Mouse (Mus musculus) lung, postnatal 25 days (tissue): ENCODE measurements at regions not wholly inside any gene's neighbourhood (a gene's known extent, or its start where the extent isn't known, plus 50 kb on each side); places are given as distances from the start of the nearest gene placed in this dataset.
A peak's percentile ranks its signal among the peaks of the same experiment; 100 is the strongest.
"Not testable (repeated sequence)": the region's sequence is repeated elsewhere in the genome, so short reads cannot be mapped to it uniquely, and the experiment has no call there.

Experiments
- DNase-seq: peaks from one replicate; pipeline ENCODE4 v3.0.0; 2022; ENCODE audit warnings: low spot score

GRCm38 (mm10) chr1:23034271-23034670 is 67.8 kb downstream of the 4933415F23Rik start:
- no peak for DNase-seq

- no peak for DNase-seq
Measured at GRCm38 (mm10) chr1:23023536-23023935, 78.5 kb downstream of the 4933415F23Rik start.

- DNase-seq = no peak
Measured at GRCm38 (mm10) chr1:23007784-23008490, 94.1 kb downstream of the 4933415F23Rik start.

GRCm38 (mm10) chr1:23004882-23005281 is 97.2 kb downstream of the 4933415F23Rik start:
- DNase-seq = no peak

GRCm38 (mm10) chr1:22996665-22997064 is 105.4 kb downstream of the 4933415F23Rik start:
- DNase-seq = no peak

GRCm38 (mm10) chr1:22989521-22990221 is 112.4 kb downstream of the 4933415F23Rik start:
- no peak for DNase-seq

- DNase-seq = no peak
Measured at GRCm38 (mm10) chr1:22987521-22987920, 114.5 kb downstream of the 4933415F23Rik start.

GRCm38 (mm10) chr1:22984276-22984675 is 117.8 kb downstream of the 4933415F23Rik start:
- not testable (repeated sequence) for DNase-seq

GRCm38 (mm10) chr1:22974917-22975316 is 127.1 kb downstream of the 4933415F23Rik start:
- no peak for DNase-seq

- no peak for DNase-seq
Measured at GRCm38 (mm10) chr1:22943995-22944394, 138.2 kb upstream of the Rims1 start.

- DNase-seq = no peak
Measured at GRCm38 (mm10) chr1:22939816-22940215, 134.0 kb upstream of the Rims1 start.

- DNase-seq = no peak
Measured at GRCm38 (mm10) chr1:22931147-22931896, 125.5 kb upstream of the Rims1 start.

GRCm38 (mm10) chr1:22902992-22903391 is 97.2 kb upstream of the Rims1 start:
- DNase-seq = no peak

GRCm38 (mm10) chr1:22901018-22901625 is 95.3 kb upstream of the Rims1 start:
- no peak for DNase-seq

- DNase-seq = no peak
Measured at GRCm38 (mm10) chr1:22895099-22895498, 89.3 kb upstream of the Rims1 start.

GRCm38 (mm10) chr1:22862985-22863384 is 57.2 kb upstream of the Rims1 start:
- peak; percentile 2 for DNase-seq
